Mouse (Mus musculus) heart, postnatal 0 days (tissue): ENCODE results near the gene Pik3r6. TPM values are rescaled to one million over a fixed set of nuclear protein-coding genes. Genes with fewer than 3 reads are reported as not detected.
A peak's percentile ranks its signal among the peaks of the same experiment; 100 is the strongest.

Experiments
- ATAC-seq: fragments of 200-750 bp; cut with Nextera tagmentation; 2 replicates; pipeline ENCODE4 v1.8.0; 2017; ENCODE audit warnings: low read depth, moderate number of reproducible peaks, moderate library complexity; ENCODE audit not compliant: insufficient read depth
- DNase-seq: peaks from one replicate; pipeline ENCODE4 v3.0.0-alpha.2; 2016; ENCODE audit warnings: low spot score
- H3K27ac ChIP-seq: fragments of 300-500 bp; sonication (generic); 2 replicates; pipeline ENCODE4 v1.5.1; 2014; ENCODE audit warnings: low read depth, mild to moderate bottlenecking
- H3K27me3 ChIP-seq: fragments of 300-500 bp; sonication (generic); 2 replicates; pipeline ENCODE4 v1.6.1; 2014; ENCODE audit warnings: low read length, mixed read lengths; ENCODE audit not compliant: control insufficient read depth, insufficient read depth
- H3K36me3 ChIP-seq: fragments of 300-500 bp; sonication (generic); replicated peaks from 2 replicates; pipeline ENCODE4 v1.6.1; 2014; ENCODE audit warnings: low read length, mixed read lengths; ENCODE audit not compliant: control insufficient read depth, insufficient read depth
- H3K4me1 ChIP-seq: fragments of 300-500 bp; sonication (generic); 2 replicates; pipeline ENCODE4 v1.6.1; 2014; ENCODE audit warnings: antibody characterized with exemption; ENCODE audit not compliant: control insufficient read depth, insufficient read depth
- H3K4me2 ChIP-seq: fragments of 300-500 bp; sonication (generic); 2 replicates; pipeline ENCODE4 v1.6.1; 2014; ENCODE audit warnings: low read depth, mild to moderate bottlenecking, low read length, moderate library complexity
- H3K4me3 ChIP-seq: fragments of 300-500 bp; sonication (generic); 2 replicates; pipeline ENCODE4 v1.5.1; 2014; ENCODE audit warnings: low read depth, low read length
- H3K9ac ChIP-seq: fragments of 300-500 bp; sonication (generic); replicated peaks from 2 replicates; pipeline ENCODE4 v1.6.1; 2014; ENCODE audit warnings: low read depth, low read length, mixed read lengths
- H3K9me3 ChIP-seq: fragments of 300-500 bp; sonication (generic); replicated peaks from 2 replicates; pipeline ENCODE4 v1.6.1; 2016; ENCODE audit warnings: low read length; ENCODE audit not compliant: control insufficient read depth
- CTCF ChIP-seq: IDR thresholded peaks from 2 replicates; pipeline ENCODE4 v1.5.1; 2016; ENCODE audit warnings: antibody characterized with exemption, control low read depth, low read depth
- EP300 ChIP-seq: IDR thresholded peaks from 2 replicates; pipeline ENCODE4 v1.6.1; 2016; ENCODE audit warnings: antibody characterized with exemption, low read depth
- WGBS: fragments of 180-500 bp; shearing (Covaris S2); extraction: QIAGEN DNeasy Blood & Tissue Kit; methylation state at CpG from one replicate; pipeline ENCODE4 v1.1.7; 2014; 5-methylcytosine and 5-hydroxymethylcytosine counted together
- polyA plus RNA-seq: library from polyadenylated mRNA; unstranded; fragments of >200 nt; fragmentation: Nextera tagmentation; extraction: Ambion mirVana; gene quantifications from 2 replicates; pipeline ENCODE4 v1.2.1, GENCODE M21; 2015
- total RNA-seq: library from RNA; depleted of rRNA; stranded (reverse); fragments of >200 nt; gene quantifications from 2 replicates; pipeline ENCODE4 v1.2.3, GENCODE M21; 2014; ENCODE audit warnings: low replicate concordance

Gene Pik3r6
- total and polyA plus RNA-seq, 2 experiments from 2014 or later: 5.0 to 8.8 TPM

- no peak overlapping the region for H3K4me2 ChIP-seq
- 0 out of 2 replicates have a peak overlapping the region, but pooled peaks have one; percentile 6 for H3K27ac ChIP-seq
- no peak overlapping the region for H3K4me3 ChIP-seq
Observed at GRCm38 (mm10) chr11:68488256-68488824, 14.5 kb upstream of the Pik3r6 start.

DNA sequence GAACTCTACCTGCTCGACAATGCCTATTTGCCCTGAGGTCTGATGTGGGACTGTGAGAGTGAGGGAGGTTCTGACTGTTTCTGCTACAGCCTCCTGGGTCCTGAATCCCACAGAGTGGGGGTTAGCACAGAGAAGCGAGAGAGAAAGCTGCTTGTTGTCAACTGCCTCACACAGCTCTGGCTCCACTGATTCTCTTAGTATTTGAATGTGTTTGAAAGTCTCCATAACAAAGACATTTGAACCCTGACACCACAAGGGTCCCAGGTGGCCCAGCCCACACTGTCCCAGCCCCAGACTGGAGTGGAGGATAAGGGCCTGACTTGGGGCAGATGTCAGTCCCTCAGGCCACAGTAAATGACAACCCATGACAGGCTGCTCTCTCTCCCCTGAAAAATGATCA, 13.6 kb upstream of the Pik3r6 start:
- Histone ChIP-seq H3K9ac (no peak overlapping the region), H3K9me3 (no peaks in the 10 kb centered on the region), H3K4me3 (no peak overlapping the region), H3K4me1 (peaks cover 21% of the 10 kb centered on the region), H3K36me3 (no peaks in the 10 kb centered on the region), H3K4me2 (no peak overlapping the region), H3K27ac (no peak overlapping the region), H3K27me3 (no peaks in the 10 kb centered on the region)
- ATAC-seq: no peak
- no peak for DNase-seq
- 69% methylated on average over 2 of the region's 2 CpGs for WGBS
- TF ChIP-seq CTCF (no peak), EP300 (no peak)

More at GRCm38 (mm10) chr11:68488256-68488824, 14.5 kb upstream of the Pik3r6 start:
- H3K9me3 ChIP-seq: no peaks in the 10 kb centered on the region
- H3K27me3 ChIP-seq: no peaks in the 10 kb centered on the region
- no peak for ATAC-seq
- no peak; the same call in 1 of the 2 replicates for TF ChIP-seq CTCF
- no peak for TF ChIP-seq EP300
- no peaks in the 10 kb centered on the region for H3K36me3 ChIP-seq
- H3K4me1 ChIP-seq: peaks cover 12% of the 10 kb centered on the region
- no peak for DNase-seq
- WGBS: 50% methylated on average over 6 of the region's 6 CpGs
- no peak overlapping the region for H3K9ac ChIP-seq

DNA sequence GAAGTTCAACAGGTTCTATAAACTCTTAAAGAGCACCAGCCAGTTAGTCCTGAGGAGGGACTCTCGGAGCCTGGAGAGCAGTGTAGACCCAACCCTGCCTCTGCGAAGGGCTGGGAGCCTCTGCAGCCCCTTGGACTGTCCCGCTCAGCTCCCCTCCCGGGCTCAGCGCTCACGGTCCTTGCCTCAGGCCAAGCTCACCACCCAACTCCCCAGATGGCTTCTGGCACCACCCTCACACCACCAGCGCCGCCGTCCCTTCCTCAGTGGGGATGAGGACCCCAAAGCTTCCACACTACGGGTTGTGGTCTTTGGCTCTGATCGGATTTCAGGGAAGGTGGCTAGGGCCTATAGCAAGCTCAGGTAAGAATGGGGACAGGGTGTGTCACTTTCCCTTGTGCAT, 10.2 kb upstream of the Pik3r6 start:
- H3K9ac ChIP-seq: no peak overlapping the region

DNA sequence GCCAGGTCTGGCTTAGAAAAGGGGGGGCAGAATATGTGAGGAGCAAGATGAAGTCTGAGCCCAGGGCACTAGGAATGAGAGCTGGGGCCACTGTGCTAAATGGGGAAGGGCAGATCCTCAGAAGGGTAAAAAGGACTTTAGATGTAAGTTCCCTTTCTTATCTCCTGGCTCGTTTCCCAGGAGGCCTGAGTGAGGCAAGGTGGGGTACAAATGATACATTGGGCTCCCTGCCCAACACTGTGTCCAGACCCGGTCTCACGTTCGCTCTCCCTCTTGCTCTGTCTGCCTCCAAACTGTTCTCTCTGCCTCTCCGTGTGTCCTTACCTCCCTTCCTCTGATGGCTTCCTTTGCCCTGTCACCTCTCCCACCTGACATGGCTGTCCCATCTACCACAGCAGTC, 9.1 kb upstream of the Pik3r6 start:
- Histone ChIP-seq H3K27me3 (no peaks in the 10 kb centered on the region), H3K27ac (no peak overlapping the region), H3K36me3 (no peaks in the 10 kb centered on the region), H3K4me1 (peaks cover 14% of the 10 kb centered on the region), H3K4me3 (no peak overlapping the region), H3K4me2 (no peak overlapping the region; the same call in 1 of the 2 replicates), H3K9me3 (no peaks in the 10 kb centered on the region), H3K9ac (peak overlapping the region; percentile 25; the same call in 1 of the 2 replicates)
- peak; percentile 66 for ATAC-seq
- 15% methylated on average over 5 of the region's 5 CpGs for WGBS
- DNase-seq: peak; percentile 60
- TF ChIP-seq EP300: no peak
- TF ChIP-seq CTCF: no peak

More for the DNA sequence above, 10.2 kb upstream of the Pik3r6 start:
- WGBS: 92% methylated on average over 11 of the region's 11 CpGs
- no peak for DNase-seq
- TF ChIP-seq EP300 (no peak), CTCF (no peak)
- peaks cover 14% of the 10 kb centered on the region for H3K4me1 ChIP-seq
- no peaks in the 10 kb centered on the region for H3K9me3 ChIP-seq
- no peak overlapping the region for H3K4me3 ChIP-seq
- no peak overlapping the region for H3K27ac ChIP-seq
- H3K4me2 ChIP-seq: no peak overlapping the region
- H3K36me3 ChIP-seq: no peaks in the 10 kb centered on the region
- ATAC-seq: no peak
- H3K27me3 ChIP-seq: no peaks in the 10 kb centered on the region

DNA sequence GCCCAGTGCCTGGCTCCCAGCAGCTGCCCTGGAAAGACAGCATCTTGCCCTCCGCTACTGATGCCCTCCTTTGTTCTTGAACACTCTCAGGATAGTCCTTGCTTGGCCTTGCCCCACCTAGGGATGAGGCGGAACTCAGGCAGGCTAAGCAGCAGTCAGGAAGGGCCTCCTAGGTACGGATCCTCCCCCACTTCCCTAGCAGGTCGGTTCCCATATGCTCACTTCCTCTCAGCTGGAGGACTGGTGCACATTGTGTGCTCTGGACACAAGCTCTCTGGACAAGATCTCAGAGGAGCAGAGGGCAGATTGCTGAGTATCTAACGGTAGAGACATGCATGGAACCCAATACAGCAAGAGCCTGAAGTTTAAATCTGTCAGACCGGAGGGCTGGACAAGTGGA, 5.7 kb upstream of the Pik3r6 start:
- no peak overlapping the region for H3K4me2 ChIP-seq
- no peak overlapping the region for H3K4me3 ChIP-seq
- peaks cover 23% of the 10 kb centered on the region for H3K4me1 ChIP-seq
- H3K36me3 ChIP-seq: no peaks in the 10 kb centered on the region
- DNase-seq (no peak), ATAC-seq (peak; percentile 22; the same call in 1 of the 2 replicates)
- TF ChIP-seq CTCF: 0 out of 2 replicates have a peak, but pooled peaks have one; percentile 3
- TF ChIP-seq EP300: peak; percentile 37; the same call in 1 of the 2 replicates
- no peak overlapping the region for H3K9ac ChIP-seq
- H3K27me3 ChIP-seq: no peaks in the 10 kb centered on the region
- 47% methylated on average over 6 of the region's 6 CpGs for WGBS
- H3K9me3 ChIP-seq: no peaks in the 10 kb centered on the region
- peak overlapping the region; percentile 54 for H3K27ac ChIP-seq

DNA sequence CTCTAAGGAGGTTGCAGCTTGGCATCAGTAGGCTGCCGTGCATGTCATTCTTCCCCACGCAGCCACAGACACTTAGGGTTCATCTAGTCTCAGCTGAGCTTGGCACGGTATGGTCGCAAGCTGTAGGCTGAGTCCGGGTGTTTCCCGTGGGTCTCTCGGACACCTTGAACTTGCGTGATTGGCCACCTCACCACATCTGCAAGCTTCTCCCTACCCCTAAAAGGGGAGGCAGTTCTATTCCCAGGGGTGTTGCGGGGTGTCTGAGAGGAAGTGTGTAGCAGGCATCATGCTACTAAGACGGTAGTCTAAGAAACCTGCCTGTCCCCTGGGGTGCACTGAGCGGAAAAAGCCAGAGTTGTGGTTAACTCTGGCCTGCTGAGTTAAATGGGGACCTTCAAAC, 4.3 kb upstream of the Pik3r6 start:
- 83% methylated on average over 11 of the region's 11 CpGs for whole genome bisulfite sequencing
- ATAC-seq: no peak

More for the DNA sequence above, 4.3 kb upstream of the Pik3r6 start:
- no peak overlapping the region for H3K4me3 ChIP-seq
- TF ChIP-seq EP300: no peak
- no peak for TF ChIP-seq CTCF
- no peaks in the 10 kb centered on the region for H3K9me3 ChIP-seq
- peaks cover 17% of the 10 kb centered on the region for H3K4me1 ChIP-seq
- no peak for DNase-seq
- no peak overlapping the region for H3K27ac ChIP-seq
- no peaks in the 10 kb centered on the region for H3K36me3 ChIP-seq
- no peak overlapping the region for H3K9ac ChIP-seq
- no peaks in the 10 kb centered on the region for H3K27me3 ChIP-seq
- H3K4me2 ChIP-seq: no peak overlapping the region
